In the genomic region with DNA sequence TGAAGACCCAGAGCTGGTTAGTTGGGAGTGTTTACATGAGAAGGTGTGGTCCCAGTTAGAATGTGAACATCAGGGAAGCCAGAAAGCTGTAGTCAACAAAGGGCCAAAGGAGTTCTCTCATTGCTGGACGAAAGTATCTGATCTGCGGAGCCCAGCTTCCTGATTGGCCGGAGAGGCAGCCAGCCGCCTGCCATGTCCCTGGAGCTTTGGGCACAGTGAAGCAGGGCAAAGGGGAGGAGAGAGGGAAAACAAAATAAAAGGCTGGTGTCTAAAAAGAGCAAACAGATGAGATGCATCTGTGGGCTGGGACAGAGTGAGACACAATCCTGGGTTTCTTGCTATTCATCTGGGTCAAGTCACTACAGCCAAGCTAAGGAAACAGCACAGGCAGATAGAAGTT, we compare ENCODE assay signal across 9 mouse cellular contexts. TPM values are rescaled to one million over a fixed set of nuclear protein-coding genes. Genes with fewer than 3 reads are reported as not detected.
A peak's percentile ranks its signal among the peaks of the same experiment; 100 is the strongest.
DNase-seq lines count a peak whose midpoint lies in the region; ATAC-seq lines count a peak whose summit lies in the region.
"Had no signal": no experiment of that assay in that cellular context is flagged by ENCODE, and none has a peak within 500 bp of the region (broad histone marks: within the 10 kb centered on the region; RNA-seq: fewer than 3 reads in every experiment).

No protein-coding gene starts in this region.

- H3K9ac ChIP-seq in kidney, embryonic 16.5 days (replicated peaks; ENCODE audit: low read length) = no peak overlapping the region
- H3K9ac ChIP-seq in liver, embryonic 13.5 days = no peak overlapping the region

- peak; percentile 68 for DNase-seq in adrenal gland, postnatal 10 days
- DNase-seq in adrenal gland, adult 18-20 months (ENCODE audit: low spot score in 2 of 2) = no peak
- no peak for DNase-seq in kidney, adult 8-10 months
- peak; percentile 21 for DNase-seq in R1 (ENCODE audit: low read depth, low spot score)
- no peak for DNase-seq in liver, embryonic 13.5 days
- DNase-seq in layer of hippocampus, adult 8-10 months (ENCODE audit: low spot score in 2 of 2) = no peak
- DNase-seq: cerebellum, postnatal 25 days had no signal

- H3K4me3 ChIP-seq in kidney, embryonic 16.5 days (ENCODE audit: low read length) = no peak overlapping the region
- no peak overlapping the region for H3K4me3 ChIP-seq in liver, embryonic 13.5 days (replicated peaks)

- no peak overlapping the region for H3K27ac ChIP-seq in kidney, embryonic 16.5 days (ENCODE audit: low read length)
- H3K27ac ChIP-seq in liver, embryonic 13.5 days = no peak overlapping the region

- no peak overlapping the region for H3K4me2 ChIP-seq in kidney, embryonic 16.5 days (replicated peaks; ENCODE audit: low read depth, low read length)
- H3K4me2 ChIP-seq in liver, embryonic 13.5 days = no peak overlapping the region

- no peaks in the 10 kb centered on the region for H3K36me3 ChIP-seq in kidney, embryonic 16.5 days (ENCODE audit: insufficient read depth, low read length)
- H3K36me3 ChIP-seq in liver, embryonic 13.5 days = 0 out of 2 replicates have a peak, but pooled peaks cover 6% of the 10 kb centered on the region

- ATAC-seq in kidney, embryonic 16.5 days (ENCODE audit: low FRiP score, low TSS enrichment) = peak; percentile 56; the same call in 1 of the 2 replicates
- peak; percentile 41; the same call in 1 of the 2 replicates for ATAC-seq in liver, embryonic 13.5 days (ENCODE audit: low read depth)
- no peak for ATAC-seq in erythroid progenitor cell, adult 5-6 weeks (replicated peaks; ENCODE audit: low FRiP score, poor library complexity, severe bottlenecking)

- H3K9me3 ChIP-seq in kidney, embryonic 16.5 days (ENCODE audit: low read length) = no peaks in the 10 kb centered on the region
- no peaks in the 10 kb centered on the region for H3K9me3 ChIP-seq in liver, embryonic 13.5 days (replicated peaks)

- 44% methylated on average over 4 of the region's 4 CpGs for WGBS in kidney, embryonic 16.5 days
- WGBS in liver, embryonic 13.5 days (ENCODE audit: insufficient replicate concordance) = 64% methylated on average over 4 of the region's 4 CpGs

- no peaks in the 10 kb centered on the region for H3K27me3 ChIP-seq in kidney, embryonic 16.5 days (ENCODE audit: insufficient read depth, low read length)
- no peaks in the 10 kb centered on the region for H3K27me3 ChIP-seq in liver, embryonic 13.5 days

- H3K4me1 ChIP-seq in kidney, embryonic 16.5 days (ENCODE audit: insufficient read depth, low read length) = peaks cover 16% of the 10 kb centered on the region
- H3K4me1 ChIP-seq in liver, embryonic 13.5 days (replicated peaks) = peaks cover 45% of the 10 kb centered on the region

RNA-seq across cellular contexts. Expression of a gene that starts 44.3 kb away (rescaled TPM):
- total RNA-seq in adrenal gland, postnatal 10 days (2021) = 100 to 1,000 TPM; 103 TPM
- 100 to 1,000 TPM in 1 of 2 experiments, 10 to 100 TPM in 1; 71.5 to 274 TPM for total RNA-seq in adrenal gland, adult 18-20 months (2021)
- 4.5 and 4.8 TPM in 2 replicates for polyA plus RNA-seq in kidney, embryonic 16.5 days (2015; fragmentation: Nextera tagmentation; extraction: Ambion mirVana)
- 6.5 and 8.4 TPM in 2 replicates for polyA plus RNA-seq in liver, embryonic 13.5 days (2015; fragmentation: Nextera tagmentation; extraction: Ambion mirVana)
- total RNA-seq in erythroid progenitor cell, adult 5-6 weeks (2015; ENCODE audit: low replicate concordance) = 1.3 and 3.2 TPM in 2 replicates
- total RNA-seq in erythroid progenitor cell, adult 5-6 weeks (2017; ENCODE audit: low replicate concordance) = 2.8 and 4.5 TPM in 2 replicates
- total RNA-seq in layer of hippocampus, adult 8-10 months (2022) = 10 to 100 TPM; 23.5 to 37.9 (median 28.2) TPM

Comparison
In these comparisons a context has a peak if more than half of its experiments do, and no peak if none do; other contexts are left out.
1. DNase-seq: peak in adrenal gland, postnatal 10 days (single experiment) and R1 (single experiment); none in adrenal gland, adult 18-20 months (0 of 2), kidney, adult 8-10 months (0 of 2), liver, embryonic 13.5 days (single experiment) and layer of hippocampus, adult 8-10 months (0 of 2).
2. RNA of a gene that starts 44.3 kb away (total RNA-seq): 71.5 to 274 TPM in adrenal gland, adult 18-20 months, 103 TPM in adrenal gland, postnatal 10 days and 23.5 to 37.9 TPM in layer of hippocampus, adult 8-10 months; 1.3 to 4.5 TPM in erythroid progenitor cell, adult 5-6 weeks; every median in the first group is over 4 times any median in the second.